Mouse (Mus musculus): Measurements from ENCODE around the gene Anp32b. TPM values are rescaled to one million over a fixed set of nuclear protein-coding genes. Genes with fewer than 3 reads are reported as not detected.

The Anp32b gene
- polyA plus RNA-seq, 1 experiment from 2014 or later: 271 TPM

GRCm38 (mm10) chr4:46418851-46419250, 31.9 kb upstream of the Anp32b start:
- no peak for DNase-seq (ENCODE audit: low spot score)
- WGBS: 82% methylated on average over 9 of the region's 9 CpGs
- Histone ChIP-seq H3K4me1 (ENCODE audit: control insufficient read depth, insufficient read depth, low read length) (no peaks in the 10 kb centered on the region), H3K27me3 (ENCODE audit: control insufficient read depth, insufficient read depth, low read length) (no peaks in the 10 kb centered on the region), H3K9me3 (ENCODE audit: control insufficient read depth, low read length) (no peaks in the 10 kb centered on the region), H3K36me3 (ENCODE audit: control insufficient read depth, insufficient read depth, low read length) (no peaks in the 10 kb centered on the region), H3K4me3 (ENCODE audit: low read depth, low read length) (no peak overlapping the region), H3K4me2 (ENCODE audit: low read depth) (no peak overlapping the region), H3K27ac (ENCODE audit: low read depth, low read length) (no peak overlapping the region), H3K9ac (ENCODE audit: low read length) (no peak overlapping the region)
- ATAC-seq (ENCODE audit: insufficient read depth, low FRiP score, low TSS enrichment): no peak

GRCm38 (mm10) chr4:46422625-46423024, 28.1 kb upstream of the Anp32b start:
- H3K9me3 ChIP-seq (ENCODE audit: control insufficient read depth, low read length): no peaks in the 10 kb centered on the region
- H3K4me1 ChIP-seq (ENCODE audit: control insufficient read depth, insufficient read depth, low read length): no peaks in the 10 kb centered on the region
- H3K4me2 ChIP-seq (ENCODE audit: low read depth): no peak overlapping the region
- DNase-seq (ENCODE audit: low spot score) (no peak), ATAC-seq (ENCODE audit: insufficient read depth, low FRiP score, low TSS enrichment) (no peak)
- no peaks in the 10 kb centered on the region for H3K27me3 ChIP-seq (ENCODE audit: control insufficient read depth, insufficient read depth, low read length)
- 69% methylated on average over 8 of the region's 8 CpGs for WGBS
- H3K4me3 ChIP-seq (ENCODE audit: low read depth, low read length): no peak overlapping the region
- no peak overlapping the region for H3K27ac ChIP-seq (ENCODE audit: low read depth, low read length)
- no peak overlapping the region for H3K9ac ChIP-seq (ENCODE audit: low read length)
- no peaks in the 10 kb centered on the region for H3K36me3 ChIP-seq (ENCODE audit: control insufficient read depth, insufficient read depth, low read length)

- 64% methylated on average over 10 of the region's 10 CpGs for whole genome bisulfite sequencing
- H3K27me3 ChIP-seq (ENCODE audit: control insufficient read depth, insufficient read depth, low read length): no peaks in the 10 kb centered on the region
- ATAC-seq (ENCODE audit: insufficient read depth, low FRiP score, low TSS enrichment): no peak
- no peak overlapping the region for H3K4me2 ChIP-seq (ENCODE audit: low read depth)
- H3K4me3 ChIP-seq (ENCODE audit: low read depth, low read length): no peak overlapping the region
- no peak overlapping the region for H3K27ac ChIP-seq (ENCODE audit: low read depth, low read length)
- no peaks in the 10 kb centered on the region for H3K4me1 ChIP-seq (ENCODE audit: control insufficient read depth, insufficient read depth, low read length)
- H3K36me3 ChIP-seq (ENCODE audit: control insufficient read depth, insufficient read depth, low read length): no peaks in the 10 kb centered on the region
- no peak overlapping the region for H3K9ac ChIP-seq (ENCODE audit: low read length)
- no peak for DNase-seq (ENCODE audit: low spot score)
- no peaks in the 10 kb centered on the region for H3K9me3 ChIP-seq (ENCODE audit: control insufficient read depth, low read length)
Measured at GRCm38 (mm10) chr4:46428903-46429499, 21.7 kb upstream of the Anp32b start.

- no peak overlapping the region for H3K9ac ChIP-seq (ENCODE audit: low read length)
- H3K4me3 ChIP-seq (ENCODE audit: low read depth, low read length): no peak overlapping the region
- no peaks in the 10 kb centered on the region for H3K9me3 ChIP-seq (ENCODE audit: control insufficient read depth, low read length)
- no peak overlapping the region for H3K27ac ChIP-seq (ENCODE audit: low read depth, low read length)
- H3K4me1 ChIP-seq (ENCODE audit: control insufficient read depth, insufficient read depth, low read length): no peaks in the 10 kb centered on the region
- no peaks in the 10 kb centered on the region for H3K27me3 ChIP-seq (ENCODE audit: control insufficient read depth, insufficient read depth, low read length)
- H3K4me2 ChIP-seq (ENCODE audit: low read depth): no peak overlapping the region
- WGBS: 86% methylated on average over 12 of the region's 12 CpGs
- no peak for ATAC-seq (ENCODE audit: insufficient read depth, low FRiP score, low TSS enrichment)
- no peak for DNase-seq (ENCODE audit: low spot score)
- no peaks in the 10 kb centered on the region for H3K36me3 ChIP-seq (ENCODE audit: control insufficient read depth, insufficient read depth, low read length)
Measured at GRCm38 (mm10) chr4:46432339-46433036, 18.2 kb upstream of the Anp32b start.

- H3K9ac ChIP-seq (ENCODE audit: low read length): no peak overlapping the region
Measured at GRCm38 (mm10) chr4:46442501-46442900, 8.2 kb upstream of the Anp32b start.

GRCm38 (mm10) chr4:46445237-46445945, 5.3 kb upstream of the Anp32b start:
- DNase-seq (ENCODE audit: low spot score) (no peak), ATAC-seq (ENCODE audit: insufficient read depth, low FRiP score, low TSS enrichment) (no peak)
- no peak overlapping the region for H3K27ac ChIP-seq (ENCODE audit: low read depth, low read length)
- H3K27me3 ChIP-seq (ENCODE audit: control insufficient read depth, insufficient read depth, low read length): no peaks in the 10 kb centered on the region
- no peak overlapping the region for H3K4me2 ChIP-seq (ENCODE audit: low read depth)
- H3K36me3 ChIP-seq (ENCODE audit: control insufficient read depth, insufficient read depth, low read length): no peaks in the 10 kb centered on the region
- H3K9ac ChIP-seq (ENCODE audit: low read length): no peak overlapping the region
- no peak overlapping the region for H3K4me3 ChIP-seq (ENCODE audit: low read depth, low read length)
- peaks cover 7% of the 10 kb centered on the region for H3K4me1 ChIP-seq (ENCODE audit: control insufficient read depth, insufficient read depth, low read length)
- no peaks in the 10 kb centered on the region for H3K9me3 ChIP-seq (ENCODE audit: control insufficient read depth, low read length)
- WGBS: 64% methylated on average over 9 of the region's 9 CpGs

More at GRCm38 (mm10) chr4:46442501-46442900, 8.2 kb upstream of the Anp32b start:
- Histone ChIP-seq H3K4me3 (ENCODE audit: low read depth, low read length) (no peak overlapping the region), H3K36me3 (ENCODE audit: control insufficient read depth, insufficient read depth, low read length) (no peaks in the 10 kb centered on the region), H3K9me3 (ENCODE audit: control insufficient read depth, low read length) (no peaks in the 10 kb centered on the region), H3K27me3 (ENCODE audit: control insufficient read depth, insufficient read depth, low read length) (no peaks in the 10 kb centered on the region), H3K4me1 (ENCODE audit: control insufficient read depth, insufficient read depth, low read length) (no peaks in the 10 kb centered on the region), H3K4me2 (ENCODE audit: low read depth) (no peak overlapping the region), H3K27ac (ENCODE audit: low read depth, low read length) (no peak overlapping the region)
- ATAC-seq (ENCODE audit: insufficient read depth, low FRiP score, low TSS enrichment) (no peak), DNase-seq (ENCODE audit: low spot score) (no peak)
- 76% methylated on average over 4 of the region's 4 CpGs for WGBS

- Histone ChIP-seq H3K4me2 (ENCODE audit: low read depth) (no peak overlapping the region), H3K9me3 (ENCODE audit: control insufficient read depth, low read length) (no peaks in the 10 kb centered on the region), H3K36me3 (ENCODE audit: control insufficient read depth, insufficient read depth, low read length) (no peaks in the 10 kb centered on the region), H3K9ac (ENCODE audit: low read length) (no peak overlapping the region), H3K27me3 (ENCODE audit: control insufficient read depth, insufficient read depth, low read length) (no peaks in the 10 kb centered on the region), H3K27ac (ENCODE audit: low read depth, low read length) (no peak overlapping the region), H3K4me1 (ENCODE audit: control insufficient read depth, insufficient read depth, low read length) (peaks cover 7% of the 10 kb centered on the region), H3K4me3 (ENCODE audit: low read depth, low read length) (no peak overlapping the region)
- ATAC-seq (ENCODE audit: insufficient read depth, low FRiP score, low TSS enrichment) (no peak), DNase-seq (ENCODE audit: low spot score) (no peak)
- 60% methylated on average over 1 of the region's 1 CpGs for WGBS
Measured at GRCm38 (mm10) chr4:46447461-46447860, 3.2 kb upstream of the Anp32b start.

GRCm38 (mm10) chr4:46448886-46449285, 1.8 kb upstream of the Anp32b start:
- Histone ChIP-seq H3K4me3 (ENCODE audit: low read depth, low read length) (no peak overlapping the region), H3K4me1 (ENCODE audit: control insufficient read depth, insufficient read depth, low read length) (peaks cover 14% of the 10 kb centered on the region), H3K4me2 (ENCODE audit: low read depth) (no peak overlapping the region), H3K27me3 (ENCODE audit: control insufficient read depth, insufficient read depth, low read length) (no peaks in the 10 kb centered on the region), H3K9me3 (ENCODE audit: control insufficient read depth, low read length) (no peaks in the 10 kb centered on the region), H3K9ac (ENCODE audit: low read length) (no peak overlapping the region), H3K36me3 (ENCODE audit: control insufficient read depth, insufficient read depth, low read length) (no peaks in the 10 kb centered on the region), H3K27ac (ENCODE audit: low read depth, low read length) (0 out of 2 replicates have a peak overlapping the region, but pooled peaks have one; percentile 14)
- 39% methylated on average over 6 of the region's 6 CpGs for whole genome bisulfite sequencing
- DNase-seq (ENCODE audit: low spot score): no peak
- no peak for ATAC-seq (ENCODE audit: insufficient read depth, low FRiP score, low TSS enrichment)

Data from neural tube, embryonic 11.5 days (tissue).